Mouse (Mus musculus): ENCODE data around the gene Rab25.

The Rab25 gene

DNA sequence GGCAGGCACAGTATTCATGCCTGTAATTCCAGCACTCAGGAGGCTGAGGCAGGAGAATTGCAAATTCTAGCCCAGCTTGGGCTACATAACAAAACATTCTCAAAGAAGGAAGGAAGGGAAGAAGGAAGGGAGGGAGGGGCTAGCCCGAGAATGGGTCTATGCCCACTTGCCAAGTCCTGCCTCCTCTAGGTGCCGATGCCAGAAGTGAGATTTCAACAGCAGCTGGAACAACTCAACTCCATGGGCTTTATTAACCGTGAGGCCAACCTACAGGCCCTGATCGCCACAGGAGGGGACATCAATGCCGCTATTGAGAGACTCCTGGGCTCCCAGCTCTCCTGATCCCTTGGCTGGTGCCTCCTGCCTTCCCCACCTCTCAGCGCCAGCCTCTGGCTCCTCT lies 19.8 kb upstream of the Rab25 start:
- peak in 1 of 2 experiments; percentile 67 for DNase-seq (ENCODE audit: inconsistent age in 2 of 2, low spot score in 1 of 2)

GRCm38 (mm10) chr3:88566536-88567061 lies 18.5 kb upstream of the Rab25 start:
- DNase-seq (ENCODE audit: inconsistent age in 2 of 2, low spot score in 1 of 2): no peak

DNA sequence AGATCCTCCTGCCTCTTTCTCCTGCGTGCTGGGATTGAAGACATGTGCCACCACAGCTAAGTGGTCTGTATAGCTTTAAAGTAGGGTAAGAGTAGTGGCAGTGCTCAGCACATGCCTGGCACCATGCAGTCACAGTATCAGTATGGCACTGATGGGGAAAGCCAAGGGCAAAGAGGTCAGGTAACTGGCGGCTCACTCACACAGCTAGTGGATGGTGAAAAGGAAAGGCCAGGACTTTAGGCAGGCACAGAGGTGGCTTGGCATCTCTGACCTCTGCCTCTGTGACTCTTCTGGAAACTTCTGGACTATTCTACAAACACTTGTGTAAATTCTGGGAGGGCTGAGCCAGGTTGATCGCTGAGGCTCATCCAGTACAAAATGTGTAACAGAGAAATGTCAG lies 18.0 kb upstream of the Rab25 start:
- no peak for DNase-seq (ENCODE audit: inconsistent age in 2 of 2, low spot score in 1 of 2)

GRCm38 (mm10) chr3:88563966-88564365 lies 15.9 kb upstream of the Rab25 start:
- DNase-seq (ENCODE audit: inconsistent age in 2 of 2, low spot score in 1 of 2): no peak

DNA sequence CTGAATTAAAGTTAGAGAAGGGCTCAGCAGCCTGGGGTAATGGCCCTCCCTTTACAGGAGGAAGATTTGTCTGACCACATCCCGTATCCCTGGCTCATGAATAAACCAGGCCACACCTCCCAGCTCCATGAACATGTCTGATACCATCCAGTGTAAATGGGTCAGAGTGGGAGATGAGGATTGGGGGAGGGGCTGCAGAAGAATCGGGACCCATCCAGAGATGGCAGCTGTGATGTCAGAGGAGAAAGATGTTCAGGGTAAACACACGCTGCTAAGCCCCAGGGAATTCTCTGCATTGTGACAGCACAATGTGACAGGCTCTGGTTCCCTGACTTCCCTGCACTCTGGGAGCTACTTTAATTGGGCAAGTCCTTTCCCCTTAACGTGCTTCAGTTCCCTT lies 15.3 kb upstream of the Rab25 start:
- no peak for DNase-seq (ENCODE audit: inconsistent age in 2 of 2, low spot score in 1 of 2)

GRCm38 (mm10) chr3:88561989-88562388 lies 13.9 kb upstream of the Rab25 start:
- no peak for DNase-seq (ENCODE audit: inconsistent age in 2 of 2, low spot score in 1 of 2)

DNA sequence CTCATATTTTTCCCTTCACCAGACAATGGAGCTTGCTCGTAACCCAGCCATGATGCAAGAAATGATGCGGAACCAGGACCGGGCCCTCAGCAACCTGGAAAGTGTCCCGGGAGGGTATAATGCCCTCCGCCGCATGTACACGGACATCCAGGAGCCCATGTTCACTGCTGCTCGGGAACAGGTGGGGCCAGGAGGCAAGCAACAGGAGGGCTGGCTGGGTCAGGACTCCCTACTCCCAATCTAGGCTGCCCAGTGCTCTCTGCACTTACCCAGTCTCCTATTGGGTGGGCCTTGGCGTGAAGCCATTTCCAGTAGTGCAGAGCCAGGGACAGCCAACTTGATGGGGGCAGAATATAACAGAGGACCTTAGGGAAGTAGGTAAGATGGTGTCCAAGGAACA lies 11.5 kb upstream of the Rab25 start:
- DNase-seq (ENCODE audit: inconsistent age in 2 of 2, low spot score in 1 of 2): no peak

GRCm38 (mm10) chr3:88556616-88557015 lies 8.5 kb upstream of the Rab25 start:
- no peak for DNase-seq (ENCODE audit: inconsistent age in 2 of 2, low spot score in 1 of 2)

DNA sequence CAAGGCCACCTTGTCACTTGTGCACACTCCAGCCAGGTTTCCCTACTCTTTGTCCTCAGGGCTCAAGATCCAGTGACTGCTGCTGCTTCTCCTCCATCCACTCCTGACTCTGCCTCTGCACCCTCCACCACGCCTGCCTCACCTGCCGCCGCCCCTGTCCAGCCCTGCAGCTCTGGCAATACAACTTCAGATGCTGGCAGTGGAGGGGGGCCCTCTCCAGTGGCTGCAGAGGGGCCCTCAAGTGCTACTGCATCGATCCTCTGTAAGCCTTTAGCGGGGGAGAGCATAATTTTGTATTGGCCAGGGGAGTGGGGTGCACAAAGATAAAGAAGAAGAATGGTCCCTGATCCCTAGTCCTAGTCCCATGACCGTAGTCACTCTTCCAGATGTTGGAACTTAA lies 7.6 kb upstream of the Rab25 start:
- no peak for DNase-seq (ENCODE audit: inconsistent age in 2 of 2, low spot score in 1 of 2)

GRCm38 (mm10) chr3:88555069-88555605 lies 7.0 kb upstream of the Rab25 start:
- no peak for DNase-seq (ENCODE audit: inconsistent age in 2 of 2, low spot score in 1 of 2)

- peak in 1 of 2 experiments; percentile 85 for DNase-seq (ENCODE audit: inconsistent age in 2 of 2, low spot score in 1 of 2)
Measured at GRCm38 (mm10) chr3:88553880-88554586, 5.9 kb upstream of the Rab25 start.

DNA sequence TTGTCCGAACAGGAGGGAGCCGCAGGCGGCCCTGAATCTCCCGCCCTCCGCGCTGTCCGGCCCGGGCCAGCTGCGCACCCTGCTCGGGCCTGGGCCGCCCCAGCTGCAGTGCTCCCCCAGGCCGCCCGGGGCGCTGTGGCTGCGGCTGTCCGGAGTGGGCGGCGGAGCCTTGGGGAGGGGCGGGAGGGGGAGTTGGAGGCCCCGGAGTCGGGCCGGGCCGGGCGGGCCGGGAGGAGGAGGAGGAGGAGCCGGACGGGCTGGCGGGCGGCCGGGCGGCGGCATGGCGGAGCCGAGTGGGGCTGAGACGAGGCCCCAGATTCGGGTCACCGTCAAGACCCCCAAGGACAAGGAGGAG lies 5.4 kb upstream of the Rab25 start, which contains the start of gene Ubqln4:
TSS of gene Ubqln4 (plus strand) at position 234 of the 355 bp plus-strand sequence.
- DNase-seq (ENCODE audit: inconsistent age in 2 of 2, low spot score in 1 of 2): peak; percentile 94 to 97

- peak; percentile 99 for DNase-seq (ENCODE audit: inconsistent age in 2 of 2, low spot score in 1 of 2)
Measured at GRCm38 (mm10) chr3:88552676-88553524, 4.8 kb upstream of the Rab25 start, which contains the start of gene Lamtor2. TSS of gene Lamtor2 (minus strand) at chr3:88553074.

- DNase-seq (ENCODE audit: inconsistent age in 2 of 2, low spot score in 1 of 2): no peak
Measured at GRCm38 (mm10) chr3:88552082-88552645, 4.1 kb upstream of the Rab25 start.

DNA sequence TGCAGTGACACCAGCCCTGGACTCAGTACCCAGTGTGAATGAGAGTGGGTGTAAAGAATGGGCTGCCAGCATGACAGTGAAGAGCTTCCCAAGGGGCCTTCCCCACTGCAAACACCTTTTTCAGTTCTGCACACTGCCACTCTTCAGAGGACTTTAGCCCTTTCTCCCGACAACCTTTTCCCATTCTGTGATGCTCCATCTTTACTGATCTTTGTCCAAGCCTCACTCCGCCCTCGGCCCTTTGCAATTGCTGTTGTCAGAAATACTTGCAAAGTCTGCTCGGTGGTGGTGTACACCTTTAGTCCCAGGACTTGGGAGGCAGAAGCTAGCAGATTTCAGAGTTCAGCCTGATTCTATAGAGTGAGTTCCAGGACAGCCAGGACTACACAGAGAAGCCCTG lies 3.5 kb upstream of the Rab25 start:
- DNase-seq (ENCODE audit: inconsistent age in 2 of 2, low spot score in 1 of 2): peak in 1 of 2 experiments; percentile 62

DNA sequence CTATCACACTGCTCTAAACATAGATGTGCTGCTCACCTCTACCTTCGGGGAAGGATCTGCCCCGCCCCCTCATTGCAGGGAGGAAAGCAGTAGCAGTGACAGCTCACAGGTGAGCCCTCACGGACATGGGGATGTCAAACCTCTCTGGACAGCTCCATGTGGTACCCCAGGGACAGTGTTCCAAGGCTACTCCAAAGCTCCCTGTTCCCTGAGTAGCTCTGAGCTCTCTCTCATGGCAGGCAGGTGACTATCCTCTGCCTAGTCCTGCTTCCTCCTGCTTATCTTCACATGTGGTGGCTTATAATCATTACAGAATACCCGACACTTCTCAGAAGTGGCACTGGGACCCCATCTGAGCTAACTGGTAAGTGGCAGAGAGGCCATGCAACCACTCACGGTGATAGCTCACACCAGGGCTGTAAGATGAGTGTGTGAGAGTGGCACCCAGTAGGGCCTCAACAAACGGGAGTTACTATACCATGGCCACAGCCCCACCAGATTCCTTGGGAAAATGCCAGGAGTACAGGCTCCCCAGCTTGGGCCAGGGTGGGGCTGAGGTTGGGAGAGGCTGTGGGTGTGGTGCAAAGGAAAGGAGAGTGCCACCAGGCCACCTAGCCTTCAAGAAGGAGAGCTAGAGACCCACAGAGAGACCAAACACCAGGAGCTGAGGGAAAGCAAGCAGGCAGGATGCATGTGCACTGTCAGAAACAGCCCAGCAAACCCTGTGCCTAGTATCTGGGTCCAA lies 1.3 kb downstream of the Rab25 start:
- DNase-seq (ENCODE audit: inconsistent age in 2 of 2, low spot score in 1 of 2): no peak

DNA sequence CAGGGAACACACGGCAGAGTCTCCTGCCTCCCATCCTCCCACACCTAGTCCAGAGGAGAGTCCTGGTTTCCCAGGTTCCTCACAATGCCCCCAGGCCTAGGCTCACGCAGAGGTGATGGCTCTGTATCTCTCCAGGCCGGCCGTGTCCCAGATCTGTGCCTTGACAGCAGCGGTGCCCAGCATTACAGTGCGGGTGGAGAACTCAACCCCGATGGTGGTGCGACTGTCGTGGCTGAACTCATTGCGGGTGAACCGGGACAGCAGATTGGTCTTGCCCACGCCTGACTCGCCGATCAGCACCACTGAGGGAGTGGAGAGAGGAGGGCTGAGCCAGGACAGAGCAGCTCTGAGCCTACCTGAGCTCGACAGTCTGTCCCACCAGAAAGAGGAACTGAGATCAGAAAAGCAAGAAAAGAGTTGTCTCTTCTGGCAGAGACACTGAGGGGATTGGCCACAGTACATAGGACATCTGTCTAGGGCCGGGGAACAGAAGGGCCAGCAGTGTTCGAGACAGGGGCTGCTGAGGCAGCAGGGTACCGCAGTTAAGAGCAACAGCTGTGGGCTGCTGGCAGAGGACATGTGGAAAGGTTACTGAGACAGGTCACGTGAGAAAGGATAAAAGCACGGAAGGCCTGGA lies 3.0 kb downstream of the Rab25 start:
- DNase-seq (ENCODE audit: inconsistent age in 2 of 2, low spot score in 1 of 2): no peak

- DNase-seq (ENCODE audit: inconsistent age in 2 of 2, low spot score in 1 of 2): peak in 1 of 2 experiments; percentile 73
Measured at GRCm38 (mm10) chr3:88544514-88544913, 3.6 kb downstream of the Rab25 start.

DNA sequence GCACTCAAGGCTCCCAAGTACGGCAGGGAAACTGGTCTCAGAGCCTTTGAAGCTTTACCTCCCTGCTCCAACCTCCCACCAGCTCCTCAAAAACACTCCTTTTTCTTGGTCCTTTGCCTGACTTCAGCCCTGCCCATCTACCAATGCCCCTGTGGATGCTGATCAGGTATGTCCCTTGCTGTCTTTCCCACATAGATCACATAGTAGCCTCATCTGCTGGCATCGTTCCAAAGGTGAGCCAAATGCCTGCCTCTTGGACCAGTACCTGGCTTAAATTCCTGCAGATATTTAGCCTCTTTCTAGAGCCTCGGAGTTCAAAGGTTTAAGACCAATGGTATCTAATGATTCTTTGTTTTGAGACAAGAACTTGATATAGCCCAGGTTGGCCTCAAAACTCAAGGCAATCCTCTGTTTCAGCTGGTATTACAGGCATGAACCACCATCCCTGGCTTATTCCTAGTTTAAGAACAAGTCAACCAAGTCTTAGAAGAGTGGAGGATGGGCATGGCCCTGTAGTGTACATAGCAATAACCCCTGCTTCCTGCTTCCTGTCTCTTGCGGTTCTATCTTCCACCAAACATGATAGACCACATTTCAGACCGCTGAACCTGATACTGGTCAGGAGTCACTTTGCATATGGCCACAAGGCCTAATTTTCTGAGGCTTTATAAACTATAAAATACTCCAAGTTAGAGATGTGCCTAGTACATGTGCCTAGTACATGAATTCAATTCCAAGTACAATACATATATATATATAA lies 4.3 kb downstream of the Rab25 start:
- no peak for DNase-seq (ENCODE audit: inconsistent age in 2 of 2, low spot score in 1 of 2)
